Mouse (Mus musculus) skeletal muscle tissue, adult 2 months (tissue): ENCODE measurements at regions not wholly inside any gene's neighbourhood (a gene's known extent, or its start where the extent isn't known, plus 50 kb on each side); places are given as distances from the start of the nearest gene placed in this dataset.

Source experiments
- DNase-seq: peaks from one replicate; pipeline ENCODE4 v3.0.0-alpha.2; 2012; ENCODE audit warnings: low read depth, low spot score

- DNase-seq: peak; percentile 56
These were observed 229.1 kb downstream of the Maf start for GRCm38 (mm10) chr8:115478406-115479060.

GRCm38 (mm10) chr8:115476071-115476470 is 231.5 kb downstream of the Maf start:
- peak; percentile 93 for DNase-seq

- DNase-seq: no peak
These were observed 232.4 kb downstream of the Maf start for GRCm38 (mm10) chr8:115475156-115475555.

- no peak for DNase-seq
These were observed 233.6 kb downstream of the Maf start for GRCm38 (mm10) chr8:115473974-115474373.

- DNase-seq: no peak
These were observed 241.0 kb downstream of the Maf start for GRCm38 (mm10) chr8:115466553-115466952.

- no peak for DNase-seq
These were observed 241.5 kb downstream of the Maf start for GRCm38 (mm10) chr8:115466122-115466521.

- DNase-seq: peak; percentile 48
These were observed 244.9 kb downstream of the Maf start for GRCm38 (mm10) chr8:115462657-115463056.

- no peak for DNase-seq
These were observed 249.5 kb downstream of the Maf start for GRCm38 (mm10) chr8:115458119-115458518.

- no peak for DNase-seq
These were observed 256.8 kb downstream of the Maf start for GRCm38 (mm10) chr8:115450789-115451188.

GRCm38 (mm10) chr8:115448367-115448766 is 259.2 kb downstream of the Maf start:
- DNase-seq: no peak

- no peak for DNase-seq
These were observed 263.1 kb downstream of the Maf start for GRCm38 (mm10) chr8:115444519-115444918.

- DNase-seq: no peak
These were observed 265.5 kb downstream of the Maf start for GRCm38 (mm10) chr8:115441943-115442550.

- DNase-seq: no peak
These were observed 266.3 kb downstream of the Maf start for GRCm38 (mm10) chr8:115441323-115441722.

GRCm38 (mm10) chr8:115440151-115440550 is 267.4 kb downstream of the Maf start:
- DNase-seq: peak; percentile 43

- no peak for DNase-seq
These were observed 268.1 kb downstream of the Maf start for GRCm38 (mm10) chr8:115439512-115439911.

- DNase-seq: no peak
These were observed 269.6 kb downstream of the Maf start for GRCm38 (mm10) chr8:115437956-115438355.

GRCm38 (mm10) chr8:115436356-115436721 is 271.3 kb downstream of the Maf start:
- DNase-seq: no peak

- DNase-seq: no peak
These were observed 271.8 kb downstream of the Maf start for GRCm38 (mm10) chr8:115435720-115436355.

- DNase-seq: no peak
These were observed 275.1 kb downstream of the Maf start for GRCm38 (mm10) chr8:115432396-115433040.

- DNase-seq: no peak
These were observed 276.8 kb downstream of the Maf start for GRCm38 (mm10) chr8:115430793-115431192.

GRCm38 (mm10) chr8:115429291-115429883 is 278.2 kb downstream of the Maf start:
- no peak for DNase-seq
